Mouse (Mus musculus) bone marrow, adult 2 months (tissue): ENCODE data around the gene Ythdf1.

ENCODE experiments used
- CTCF ChIP-seq: fragments of 200-500 bp; IDR thresholded peaks from 2 replicates; pipeline ENCODE4 v1.5.1; 2011; ENCODE audit warnings: low read length, control low read depth; ENCODE audit not compliant: control insufficient read depth, insufficient read depth
- POLR2A ChIP-seq: fragments of 200-500 bp; IDR thresholded peaks from 2 replicates; pipeline ENCODE4 v1.6.1; 2011; ENCODE audit warnings: low read depth, mild to moderate bottlenecking, control low read depth, low read length, borderline replicate concordance; ENCODE audit not compliant: control insufficient read depth

GRCm38 (mm10) chr2:180857121-180857520, 63.6 kb downstream of the Ythdf1 start:
- TF ChIP-seq POLR2A (no peak), CTCF (no peak)
